Mouse (Mus musculus): ENCODE results near the gene Ddx39b.
"Not testable (repeated sequence)": the region's sequence is repeated elsewhere in the genome, so short reads cannot be mapped to it uniquely, and the experiment has no call there.

Ddx39b gene

GRCm38 (mm10) chr17:35263523-35263883, 22.0 kb downstream of the Ddx39b start:
- DNase-seq, result peak; percentile 51

GRCm38 (mm10) chr17:35267399-35268086, 26.0 kb downstream of the Ddx39b start:
- DNase-seq, result no peak

GRCm38 (mm10) chr17:35269653-35270347, 28.3 kb downstream of the Ddx39b start:
- peak; percentile 53 for DNase-seq

GRCm38 (mm10) chr17:35272249-35272648, 30.7 kb downstream of the Ddx39b start:
- no peak for DNase-seq

GRCm38 (mm10) chr17:35274770-35275169, 33.2 kb downstream of the Ddx39b start:
- peak; percentile 94 for DNase-seq

- DNase-seq, result no peak
Measured at GRCm38 (mm10) chr17:35276304-35276864, 34.8 kb downstream of the Ddx39b start.

GRCm38 (mm10) chr17:35278049-35278448, 36.5 kb downstream of the Ddx39b start:
- no peak for DNase-seq

GRCm38 (mm10) chr17:35278957-35279688, 37.6 kb downstream of the Ddx39b start:
- DNase-seq, result no peak

- DNase-seq, result no peak
Measured at GRCm38 (mm10) chr17:35280276-35280675, 38.7 kb downstream of the Ddx39b start.

- DNase-seq, result no peak
Measured at GRCm38 (mm10) chr17:35285431-35285830, 43.9 kb downstream of the Ddx39b start.

- peak; percentile 77 for DNase-seq
Measured at GRCm38 (mm10) chr17:35295796-35296195, 54.2 kb downstream of the Ddx39b start.

GRCm38 (mm10) chr17:35300261-35300945, 58.9 kb downstream of the Ddx39b start:
- not testable (repeated sequence) for DNase-seq

- DNase-seq, result peak; percentile 97
Measured at GRCm38 (mm10) chr17:35301645-35302258, 60.2 kb downstream of the Ddx39b start.

- DNase-seq, result no peak
Measured at GRCm38 (mm10) chr17:35303271-35303670, 61.7 kb downstream of the Ddx39b start.

Data from lung, postnatal 36 days (tissue).